Mouse (Mus musculus) hindbrain, postnatal 0 days (tissue): ENCODE results near the gene Fcnb. TPM values are rescaled to one million over a fixed set of nuclear protein-coding genes. Genes with fewer than 3 reads are reported as not detected.
A peak's percentile ranks its signal among the peaks of the same experiment; 100 is the strongest.

Experiments
- ATAC-seq: fragments of 200-750 bp; cut with Nextera tagmentation; 2 replicates; pipeline ENCODE4 v1.8.0; 2017; ENCODE audit warnings: mild to moderate bottlenecking, moderate TSS enrichment, moderate library complexity
- DNase-seq: peaks from one replicate; pipeline ENCODE4 v3.0.0-alpha.2; 2015; ENCODE audit warnings: low spot score
- H3K27ac ChIP-seq: fragments of 300-500 bp; sonication (generic); 2 replicates; pipeline ENCODE4 v1.5.1; 2014; ENCODE audit warnings: mild to moderate bottlenecking
- H3K27me3 ChIP-seq: fragments of 300-500 bp; sonication (generic); 2 replicates; pipeline ENCODE4 v1.6.1; 2014; ENCODE audit warnings: low read length, mixed read lengths; ENCODE audit not compliant: insufficient read depth
- H3K36me3 ChIP-seq: fragments of 300-500 bp; sonication (generic); 2 replicates; pipeline ENCODE4 v1.6.1; 2014; ENCODE audit warnings: low read length, mixed read lengths; ENCODE audit not compliant: insufficient read depth
- H3K4me1 ChIP-seq: fragments of 300-500 bp; sonication (generic); 2 replicates; pipeline ENCODE4 v1.6.1; 2014; ENCODE audit warnings: antibody characterized with exemption, low read length, mixed read lengths; ENCODE audit not compliant: insufficient read depth
- H3K4me2 ChIP-seq: fragments of 300-500 bp; sonication (generic); 2 replicates; pipeline ENCODE4 v1.6.1; 2014; ENCODE audit warnings: low read depth, mild to moderate bottlenecking, low read length, moderate library complexity, mixed read lengths
- H3K4me3 ChIP-seq: fragments of 300-500 bp; sonication (generic); 2 replicates; pipeline ENCODE4 v1.5.1; 2014; ENCODE audit warnings: low read length
- H3K9ac ChIP-seq: fragments of 300-500 bp; sonication (generic); replicated peaks from 2 replicates; pipeline ENCODE4 v1.6.1; 2014; ENCODE audit warnings: mild to moderate bottlenecking, low read length, moderate library complexity, mixed read lengths
- H3K9me3 ChIP-seq: fragments of 300-500 bp; sonication (generic); 2 replicates; pipeline ENCODE4 v1.6.1; 2016; ENCODE audit warnings: low read length, mixed read lengths
- CTCF ChIP-seq: IDR thresholded peaks from 2 replicates; pipeline ENCODE4 v1.5.1; 2016; ENCODE audit warnings: antibody characterized with exemption, control low read depth, low read depth
- WGBS: fragments of 180-500 bp; shearing (Covaris S2); extraction: QIAGEN DNeasy Blood & Tissue Kit; methylation state at CpG from one replicate; pipeline ENCODE4 v1.1.7; 2014; 5-methylcytosine and 5-hydroxymethylcytosine counted together
- polyA plus RNA-seq: library from polyadenylated mRNA; unstranded; fragments of >200 nt; fragmentation: Nextera tagmentation; extraction: Ambion mirVana; gene quantifications from 2 replicates; pipeline ENCODE4 v1.2.1, GENCODE M21; 2015
- total RNA-seq: library from RNA; depleted of rRNA; stranded (reverse); fragments of >200 nt; gene quantifications from 2 replicates; pipeline ENCODE4 v1.2.3, GENCODE M21; 2014; rRNA removed

The Fcnb gene
- not detected in 2 replicates for total RNA-seq
- polyA plus RNA-seq, result not detected in 2 replicates

DNA sequence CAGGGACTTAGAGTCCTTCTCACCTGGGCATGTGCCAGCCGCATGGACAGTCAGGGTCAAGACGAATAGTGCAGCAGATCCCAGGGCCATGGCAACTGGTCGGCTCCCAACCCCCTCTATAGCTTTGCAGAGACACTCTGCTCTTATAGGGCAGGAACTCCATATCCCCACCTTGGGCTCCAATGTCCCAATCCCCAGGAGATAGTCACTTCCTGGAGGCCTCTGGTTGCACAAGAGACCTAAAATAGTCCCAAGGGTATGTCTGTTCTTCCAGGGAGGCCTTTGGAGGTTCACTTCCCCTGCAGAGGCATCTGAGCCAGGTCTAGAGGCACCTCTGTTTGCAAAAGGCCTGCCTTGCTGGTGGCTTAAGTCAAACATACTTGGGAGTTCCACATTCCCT, at the start of gene Fcnb:
Gene Fcnb, minus strand, starts transcription at position 118 of the 400 bp plus-strand sequence.
- H3K9me3 ChIP-seq, result no peaks in the 10 kb centered on the region
- no peak within 1 kb of the TSS for H3K4me2 ChIP-seq
- H3K36me3 ChIP-seq, result no peaks in the 10 kb centered on the region
- H3K27ac ChIP-seq, result no peak within 1 kb of the TSS
- no peak for TF ChIP-seq CTCF
- ATAC-seq (no peak), DNase-seq (no peak)
- no peak within 1 kb of the TSS for H3K4me3 ChIP-seq
- H3K9ac ChIP-seq, result no peak within 1 kb of the TSS
- no peaks in the 10 kb centered on the region for H3K27me3 ChIP-seq
- H3K4me1 ChIP-seq, result no peaks in the 10 kb centered on the region
- WGBS, result 80% methylated on average over 3 of the region's 3 CpGs

- no peaks in the 10 kb centered on the region for H3K36me3 ChIP-seq
- DNase-seq (peak; percentile 56), ATAC-seq (peak; percentile 35; the same call in 1 of the 2 replicates)
- H3K27ac ChIP-seq, result 0 out of 2 replicates have a peak overlapping the region, but pooled peaks have one; percentile 6
- H3K9me3 ChIP-seq, result no peaks in the 10 kb centered on the region
- H3K9ac ChIP-seq, result no peak overlapping the region
- TF ChIP-seq CTCF, result no peak
- H3K4me1 ChIP-seq, result no peaks in the 10 kb centered on the region
- no peaks in the 10 kb centered on the region for H3K27me3 ChIP-seq
- no peak overlapping the region for H3K4me2 ChIP-seq
- 66% methylated on average over 9 of the region's 9 CpGs for WGBS
- H3K4me3 ChIP-seq, result no peak overlapping the region
Observed at GRCm38 (mm10) chr2:28133833-28134232, 49.1 kb upstream of the Fcnb start.

DNA sequence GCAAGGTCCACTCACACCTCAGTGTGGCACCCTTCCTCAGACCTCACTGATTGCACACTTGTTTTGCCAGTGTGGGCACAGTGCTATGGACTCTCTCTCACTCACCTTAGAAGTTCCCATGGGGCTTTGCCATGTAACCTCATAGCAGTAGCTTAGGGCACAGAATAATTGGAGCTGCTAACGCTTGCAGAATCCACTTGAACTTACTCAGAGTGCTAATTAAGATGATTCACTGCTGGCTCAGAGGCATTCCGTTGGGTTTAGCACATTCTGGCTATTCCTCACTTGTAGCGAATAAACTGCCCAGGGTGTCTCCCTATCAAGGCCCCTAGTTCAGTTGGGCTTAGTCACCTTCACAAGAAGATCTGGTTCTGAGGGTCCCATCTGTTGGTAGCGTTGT, 47.4 kb upstream of the Fcnb start:
- Histone ChIP-seq H3K27me3 (no peaks in the 10 kb centered on the region), H3K36me3 (no peaks in the 10 kb centered on the region), H3K9me3 (no peaks in the 10 kb centered on the region), H3K4me3 (no peak overlapping the region), H3K4me1 (no peaks in the 10 kb centered on the region), H3K4me2 (no peak overlapping the region), H3K27ac (no peak overlapping the region), H3K9ac (no peak overlapping the region)
- DNase-seq (peak; percentile 17), ATAC-seq (no peak)
- no peak for TF ChIP-seq CTCF
- WGBS, result 67% methylated on average over 4 of the region's 4 CpGs

GRCm38 (mm10) chr2:28126763-28127438, 42.2 kb upstream of the Fcnb start:
- H3K9me3 ChIP-seq, result no peaks in the 10 kb centered on the region
- H3K27me3 ChIP-seq, result no peaks in the 10 kb centered on the region
- ATAC-seq, result no peak
- no peak overlapping the region for H3K4me2 ChIP-seq
- H3K27ac ChIP-seq, result no peak overlapping the region
- no peak overlapping the region for H3K4me3 ChIP-seq
- TF ChIP-seq CTCF, result 0 out of 2 replicates have a peak, but pooled peaks have one; percentile 15
- no peaks in the 10 kb centered on the region for H3K36me3 ChIP-seq
- WGBS, result 68% methylated on average over 12 of the region's 12 CpGs
- H3K9ac ChIP-seq, result no peak overlapping the region
- DNase-seq, result no peak
- no peaks in the 10 kb centered on the region for H3K4me1 ChIP-seq

- DNase-seq, result no peak
Observed at GRCm38 (mm10) chr2:28123910-28124309, 39.2 kb upstream of the Fcnb start.

GRCm38 (mm10) chr2:28121309-28121708, 36.6 kb upstream of the Fcnb start:
- H3K4me3 ChIP-seq, result no peak overlapping the region
- no peak for DNase-seq
- no peak overlapping the region for H3K4me2 ChIP-seq
- WGBS, result 82% methylated on average over 4 of the region's 4 CpGs
- H3K27ac ChIP-seq, result no peak overlapping the region
- H3K36me3 ChIP-seq, result no peaks in the 10 kb centered on the region
- H3K27me3 ChIP-seq, result no peaks in the 10 kb centered on the region
- peaks cover 11% of the 10 kb centered on the region; the same call in 1 of the 2 replicates for H3K4me1 ChIP-seq
- TF ChIP-seq CTCF, result no peak
- H3K9me3 ChIP-seq, result no peaks in the 10 kb centered on the region
- H3K9ac ChIP-seq, result no peak overlapping the region
- ATAC-seq, result no peak

More at GRCm38 (mm10) chr2:28123910-28124309, 39.2 kb upstream of the Fcnb start:
- no peak for TF ChIP-seq CTCF
- no peaks in the 10 kb centered on the region for H3K27me3 ChIP-seq
- no peak for ATAC-seq
- H3K9me3 ChIP-seq, result no peaks in the 10 kb centered on the region
- H3K27ac ChIP-seq, result no peak overlapping the region
- H3K4me2 ChIP-seq, result no peak overlapping the region
- H3K36me3 ChIP-seq, result no peaks in the 10 kb centered on the region
- 91% methylated on average over 2 of the region's 2 CpGs for WGBS
- H3K4me3 ChIP-seq, result no peak overlapping the region
- H3K4me1 ChIP-seq, result 0 out of 2 replicates have a peak, but pooled peaks cover 4% of the 10 kb centered on the region
- H3K9ac ChIP-seq, result no peak overlapping the region

- Histone ChIP-seq H3K27me3 (no peaks in the 10 kb centered on the region), H3K4me3 (no peak overlapping the region), H3K9ac (no peak overlapping the region), H3K4me2 (no peak overlapping the region), H3K36me3 (no peaks in the 10 kb centered on the region), H3K4me1 (peaks cover 11% of the 10 kb centered on the region; the same call in 1 of the 2 replicates), H3K27ac (no peak overlapping the region), H3K9me3 (no peaks in the 10 kb centered on the region)
- DNase-seq (no peak), ATAC-seq (no peak)
- peak; percentile 15; the same call in 1 of the 2 replicates for TF ChIP-seq CTCF
- WGBS, result 96% methylated on average over 9 of the region's 9 CpGs
Observed at GRCm38 (mm10) chr2:28120342-28120741, 35.7 kb upstream of the Fcnb start.
